Mouse (Mus musculus) embryonic facial prominence, embryonic 10.5 days (tissue): ENCODE data around the gene Dnah7a. TPM values are rescaled to one million over a fixed set of nuclear protein-coding genes. Genes with fewer than 3 reads are reported as not detected.

Experiments used
- microRNA-seq: library from miRNA; unstranded; fragments of <30 nt; microRNA quantifications from one replicate; pipeline ENCODE4, GENCODE M21; 2017
- polyA plus RNA-seq: library from polyadenylated mRNA; unstranded; fragments of >200 nt; fragmentation: Nextera tagmentation; extraction: Ambion mirVana; gene quantifications from 2 replicates; pipeline ENCODE4 v1.2.1, GENCODE M21; 2016

The Dnah7a gene
- polyA plus RNA-seq, 1 experiment from 2014 or later = 6.9 TPM

Small RNAs within 50 kb of the gene (microRNA-seq; reads per million reads assigned to microRNA genes)
- gene Gm25240 = not detected

Other genes with a start within 250 kb of the Dnah7a start
- 7.4 and 8.2 TPM in 2 replicates for gene Stk17b, start 78.4 kb upstream of the Dnah7a start, polyA plus RNA-seq